Mouse (Mus musculus) bone marrow, adult 2 months (tissue): ENCODE measurements around the gene Cdh10.

Experiments
- CTCF ChIP-seq: fragments of 200-500 bp; IDR thresholded peaks from 2 replicates; pipeline ENCODE4 v1.5.1; 2011; ENCODE audit warnings: low read length, control low read depth; ENCODE audit not compliant: control insufficient read depth, insufficient read depth
- POLR2A ChIP-seq: fragments of 200-500 bp; IDR thresholded peaks from 2 replicates; pipeline ENCODE4 v1.6.1; 2011; ENCODE audit warnings: low read depth, mild to moderate bottlenecking, control low read depth, low read length, borderline replicate concordance; ENCODE audit not compliant: control insufficient read depth

- TF ChIP-seq CTCF (no peak), POLR2A (no peak)
Measured at GRCm38 (mm10) chr15:18869871-18870270, 51.1 kb downstream of the Cdh10 start.
